Mouse (Mus musculus): ENCODE results near the gene Pdzd2. TPM values are rescaled to one million over a fixed set of nuclear protein-coding genes. Genes with fewer than 3 reads are reported as not detected.
A peak's percentile ranks its signal among the peaks of the same experiment; 100 is the strongest.

The Pdzd2 gene
- total RNA-seq, 2 experiments from 2014 or later: 26.2 to 44.2 TPM

- no peak for DNase-seq
Observed at GRCm38 (mm10) chr15:12532568-12532967, 207.2 kb downstream of the Pdzd2 start.

- DNase-seq: peak; percentile 29
Observed at GRCm38 (mm10) chr15:12522810-12523209, 216.9 kb downstream of the Pdzd2 start.

- DNase-seq: no peak
Observed at GRCm38 (mm10) chr15:12520292-12520691, 219.4 kb downstream of the Pdzd2 start.

- no peak for DNase-seq
Observed at GRCm38 (mm10) chr15:12518370-12518973, 221.3 kb downstream of the Pdzd2 start.

GRCm38 (mm10) chr15:12517314-12517813 lies 222.4 kb downstream of the Pdzd2 start:
- no peak for DNase-seq

GRCm38 (mm10) chr15:12515272-12515844 lies 224.4 kb downstream of the Pdzd2 start:
- DNase-seq: no peak

- DNase-seq: peak; percentile 48
Observed at GRCm38 (mm10) chr15:12513526-12513925, 226.2 kb downstream of the Pdzd2 start.

GRCm38 (mm10) chr15:12508765-12509377 lies 230.9 kb downstream of the Pdzd2 start:
- DNase-seq: no peak

GRCm38 (mm10) chr15:12507523-12507922 lies 232.2 kb downstream of the Pdzd2 start:
- no peak for DNase-seq

GRCm38 (mm10) chr15:12506514-12506913 lies 233.2 kb downstream of the Pdzd2 start:
- no peak for DNase-seq

GRCm38 (mm10) chr15:12506085-12506484 lies 233.6 kb downstream of the Pdzd2 start:
- no peak for DNase-seq

- no peak for DNase-seq
Observed at GRCm38 (mm10) chr15:12505556-12505955, 234.2 kb downstream of the Pdzd2 start.

GRCm38 (mm10) chr15:12503907-12504306 lies 235.8 kb downstream of the Pdzd2 start:
- DNase-seq: peak; percentile 38

- no peak for DNase-seq
Observed at GRCm38 (mm10) chr15:12501924-12502548, 237.7 kb downstream of the Pdzd2 start.

GRCm38 (mm10) chr15:12500674-12501073 lies 239.1 kb downstream of the Pdzd2 start:
- no peak for DNase-seq

- DNase-seq: no peak
Observed at GRCm38 (mm10) chr15:12494084-12494483, 245.6 kb downstream of the Pdzd2 start.

GRCm38 (mm10) chr15:12493258-12493657 lies 246.5 kb downstream of the Pdzd2 start:
- peak; percentile 45 for DNase-seq

GRCm38 (mm10) chr15:12490969-12491368 lies 248.8 kb downstream of the Pdzd2 start:
- DNase-seq: peak; percentile 78

GRCm38 (mm10) chr15:12490527-12490926 lies 249.2 kb downstream of the Pdzd2 start:
- DNase-seq: peak; percentile 80

GRCm38 (mm10) chr15:12488316-12488715 lies 251.4 kb downstream of the Pdzd2 start:
- DNase-seq: peak; percentile 31

- no peak for DNase-seq
Observed at GRCm38 (mm10) chr15:12481261-12481660, 258.5 kb downstream of the Pdzd2 start.

GRCm38 (mm10) chr15:12480369-12480768 lies 259.4 kb downstream of the Pdzd2 start:
- DNase-seq: no peak

GRCm38 (mm10) chr15:12479326-12479725 lies 260.4 kb downstream of the Pdzd2 start:
- peak; percentile 53 for DNase-seq
